Mouse (Mus musculus) liver, adult 2 months (tissue): ENCODE results near the gene Stk16. TPM values are rescaled to one million over a fixed set of nuclear protein-coding genes. Genes with fewer than 3 reads are reported as not detected.
A peak's percentile ranks its signal among the peaks of the same experiment; 100 is the strongest.

Experiments
- DNase-seq: peaks from one replicate; pipeline ENCODE4 v3.0.0-alpha.2; 2011; ENCODE audit warnings: low read depth, low spot score; ENCODE audit errors: extremely low read depth
- H3K27ac ChIP-seq: fragments of 200-500 bp; replicated peaks from 2 replicates; pipeline ENCODE4 v1.5.1; 2012; ENCODE audit warnings: low read depth, mild to moderate bottlenecking, control low read depth, inconsistent platforms, low read length; ENCODE audit not compliant: insufficient read depth
- H3K27me3 ChIP-seq: fragments of 200-500 bp; 2 replicates; pipeline ENCODE4 v1.6.1; 2012; ENCODE audit warnings: mild to moderate bottlenecking, moderate library complexity, low read length, inconsistent platforms; ENCODE audit not compliant: control insufficient read depth, insufficient read depth
- H3K36me3 ChIP-seq: fragments of 200-500 bp; 2 replicates; pipeline ENCODE4 v1.6.1; 2012; ENCODE audit warnings: low read length, inconsistent platforms; ENCODE audit not compliant: control insufficient read depth, insufficient read depth
- H3K4me1 ChIP-seq: fragments of 200-500 bp; 2 replicates; pipeline ENCODE4 v1.6.1; 2011; ENCODE audit warnings: low read length; ENCODE audit not compliant: control insufficient read depth, insufficient read depth
- H3K4me3 ChIP-seq: fragments of 200-500 bp; 2 replicates; pipeline ENCODE4 v1.5.1; 2011; ENCODE audit warnings: low read depth, mild to moderate bottlenecking, control low read depth, low read length, moderate library complexity; ENCODE audit not compliant: insufficient read depth
- H3K79me2 ChIP-seq: fragments of 200-500 bp; 2 replicates; pipeline ENCODE4 v1.6.1; 2012; ENCODE audit warnings: inconsistent platforms, mild to moderate bottlenecking, low read length, moderate library complexity; ENCODE audit not compliant: control insufficient read depth, insufficient read depth
- H3K9ac ChIP-seq: fragments of 200-500 bp; 2 replicates; pipeline ENCODE4 v1.6.1; 2012; ENCODE audit warnings: low read depth, mild to moderate bottlenecking, control low read depth, inconsistent platforms, low read length
- CTCF ChIP-seq: fragments of 200-500 bp; IDR thresholded peaks from 2 replicates; pipeline ENCODE4 v1.5.1; 2011; ENCODE audit warnings: low read depth, low read length, control low read depth
- POLR2A ChIP-seq: fragments of 200-500 bp; IDR thresholded peaks from 2 replicates; pipeline ENCODE4 v1.6.1; 2011; ENCODE audit warnings: low read length, control low read depth; ENCODE audit not compliant: insufficient read depth; ENCODE audit errors: extremely low read depth
- WGBS: fragments of 180-500 bp; shearing (Covaris S2); methylation state at CpG from one replicate; pipeline ENCODE4 v1.1.7; 2018; 5-methylcytosine and 5-hydroxymethylcytosine counted together
- polyA plus RNA-seq: library from polyadenylated mRNA; depleted of rRNA; stranded (reverse); fragments of >200 nt; gene quantifications from 2 replicates; pipeline ENCODE4 v1.2.3, GENCODE M21; 2012
- total RNA-seq: library from RNA; depleted of rRNA; stranded (reverse); fragments of >200 nt; gene quantifications from 2 replicates; pipeline ENCODE4 v1.2.3, GENCODE M21; 2014

Gene Stk16
- total and polyA plus RNA-seq, 2 experiments: 57.3 to 221 TPM

DNA sequence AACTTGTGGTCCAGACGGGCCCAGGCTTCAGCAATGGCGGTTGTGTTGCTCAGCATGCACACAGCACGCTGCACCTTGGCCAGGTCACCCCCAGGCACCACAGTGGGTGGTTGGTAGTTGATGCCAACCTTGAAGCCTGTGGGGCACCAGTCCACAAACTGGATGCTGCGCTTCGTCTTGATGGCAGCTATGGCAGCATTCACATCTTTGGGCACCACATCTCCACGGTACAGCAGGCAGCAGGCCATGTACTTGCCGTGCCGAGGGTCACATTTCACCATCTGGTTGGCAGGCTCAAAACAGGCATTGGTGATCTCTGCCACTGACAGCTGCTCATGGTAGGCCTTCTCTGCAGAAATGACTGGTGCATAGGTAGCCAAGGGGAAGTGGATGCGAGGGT is 5.1 kb downstream of the Stk16 start:
- H3K9ac ChIP-seq: peak overlapping the region; percentile 18; the same call in 1 of the 2 replicates
- no peaks in the 10 kb centered on the region for H3K27me3 ChIP-seq
- peak overlapping the region; percentile 19; the same call in 1 of the 2 replicates for H3K4me3 ChIP-seq
- WGBS: 26% methylated on average over 9 of the region's 9 CpGs
- H3K27ac ChIP-seq: peak overlapping the region; percentile 95
- peaks cover 16% of the 10 kb centered on the region; the same call in 1 of the 2 replicates for H3K36me3 ChIP-seq
- no peak for TF ChIP-seq CTCF
- peaks cover 13% of the 10 kb centered on the region; the same call in 1 of the 2 replicates for H3K79me2 ChIP-seq
- DNase-seq: peak; percentile 89
- peaks cover 47% of the 10 kb centered on the region for H3K4me1 ChIP-seq

DNA sequence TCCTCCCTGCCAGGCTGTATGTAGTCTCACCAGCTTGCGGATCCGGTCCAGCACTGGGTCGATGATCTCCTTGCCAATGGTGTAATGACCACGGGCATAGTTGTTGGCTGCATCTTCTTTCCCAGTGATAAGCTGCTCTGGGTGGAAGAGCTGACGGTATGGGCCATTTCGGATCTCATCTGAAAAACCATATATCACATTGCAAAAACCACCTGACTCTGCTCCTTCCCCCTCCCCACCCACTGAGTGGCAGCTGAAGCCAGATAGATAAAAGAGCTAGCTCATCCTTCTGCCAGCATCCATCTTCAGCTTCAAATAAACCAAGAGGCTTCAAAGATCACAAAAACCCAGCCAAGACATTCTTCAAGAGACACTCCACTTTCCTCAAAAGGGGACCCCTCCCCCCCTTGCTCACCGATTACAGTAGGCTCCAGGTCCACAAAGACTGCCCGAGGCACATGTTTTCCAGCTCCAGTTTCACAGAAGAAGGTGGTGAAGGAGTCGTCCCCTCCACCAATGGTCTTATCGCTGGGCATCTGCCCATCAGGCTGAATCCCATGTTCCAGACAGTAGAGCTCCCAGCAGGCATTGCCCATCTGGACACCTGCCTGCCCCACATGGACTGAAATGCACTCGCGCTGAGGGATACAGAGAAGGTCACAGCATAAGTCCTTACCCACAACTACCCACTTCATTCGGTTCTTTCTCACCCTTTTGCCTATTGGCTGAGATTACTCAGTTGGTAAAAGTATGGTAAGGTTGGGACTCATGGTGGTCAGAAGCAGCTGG is 6.4 kb downstream of the Stk16 start:
- Histone ChIP-seq H3K27me3 (no peaks in the 10 kb centered on the region), H3K4me3 (peak overlapping the region; percentile 90), H3K79me2 (peaks cover 6% of the 10 kb centered on the region; the same call in 1 of the 2 replicates), H3K36me3 (peaks cover 16% of the 10 kb centered on the region; the same call in 1 of the 2 replicates), H3K27ac (peak overlapping the region; percentile 93), H3K9ac (peak overlapping the region; percentile 93; the same call in 1 of the 2 replicates), H3K4me1 (peaks cover 42% of the 10 kb centered on the region)
- TF ChIP-seq CTCF: no peak
- TF ChIP-seq POLR2A: 0 out of 2 replicates have a peak, but pooled peaks have one; percentile 15
- WGBS: 19% methylated on average over 13 of the region's 13 CpGs
- peak; percentile 91 for DNase-seq

DNA sequence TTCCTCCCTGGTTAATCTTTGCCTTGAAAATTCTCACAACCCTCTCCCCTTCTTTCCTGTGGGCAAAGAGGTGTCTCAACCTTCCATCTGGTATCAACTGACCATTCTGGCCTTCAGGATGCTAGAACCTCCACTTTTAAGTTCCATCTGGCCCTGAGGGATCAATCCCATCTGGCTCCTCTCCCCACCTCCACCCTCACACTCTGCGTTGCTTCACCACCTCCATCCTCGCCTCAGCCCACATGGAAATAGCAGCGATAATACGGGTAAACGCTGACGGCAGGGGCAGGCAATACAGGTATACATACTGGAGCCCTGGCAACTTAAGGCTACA is 7.2 kb downstream of the Stk16 start:
- Histone ChIP-seq H3K36me3 (peaks cover 16% of the 10 kb centered on the region; the same call in 1 of the 2 replicates), H3K4me1 (peaks cover 44% of the 10 kb centered on the region), H3K9ac (peak overlapping the region; percentile 93), H3K79me2 (peaks cover 6% of the 10 kb centered on the region; the same call in 1 of the 2 replicates), H3K27me3 (no peaks in the 10 kb centered on the region), H3K4me3 (peak overlapping the region; percentile 90), H3K27ac (peak overlapping the region; percentile 93)
- no peak for TF ChIP-seq POLR2A
- TF ChIP-seq CTCF: no peak
- 3% methylated on average over 6 of the region's 6 CpGs for WGBS
- peak; percentile 31 for DNase-seq

DNA sequence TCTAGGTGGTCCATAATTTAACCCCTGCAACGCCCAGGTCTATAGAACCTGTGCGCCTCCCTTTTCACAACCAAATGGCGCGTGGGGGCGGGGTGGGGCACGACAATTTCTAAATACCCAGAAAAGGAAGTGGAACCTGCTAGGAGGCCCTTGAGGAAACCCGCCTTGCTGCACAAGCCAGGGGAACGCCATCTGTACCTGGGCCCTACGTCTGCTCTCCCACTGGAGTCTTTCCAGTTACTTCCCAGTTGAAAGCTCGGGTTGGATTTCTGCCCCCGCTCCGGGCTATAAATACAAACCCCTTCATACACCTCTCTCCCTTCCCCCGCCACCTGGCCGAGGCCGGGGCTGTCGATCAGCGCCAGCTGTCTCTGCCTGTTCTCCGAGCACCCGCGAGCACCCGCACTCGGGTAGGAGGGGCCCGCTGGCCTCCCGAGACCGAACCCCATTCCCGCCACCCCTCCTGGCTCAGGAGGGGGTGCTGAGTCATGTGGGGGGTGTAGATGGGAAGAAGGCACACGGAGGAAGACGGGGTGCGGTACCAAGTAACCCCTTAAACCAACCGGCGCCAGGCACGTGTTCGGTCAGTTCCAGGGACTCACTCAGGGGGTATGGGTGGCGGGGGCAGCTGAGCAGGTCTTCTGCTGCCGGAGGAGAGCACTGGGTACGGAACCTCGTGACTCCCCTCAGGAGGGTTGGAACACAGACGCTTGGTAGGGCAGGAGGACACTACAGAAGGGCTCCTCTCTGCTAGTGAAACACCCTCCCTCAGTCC is 7.8 kb downstream of the Stk16 start:
- H3K9ac ChIP-seq: peak overlapping the region; percentile 93
- TF ChIP-seq CTCF (no peak), POLR2A (no peak)
- peak overlapping the region; percentile 93 for H3K27ac ChIP-seq
- H3K4me1 ChIP-seq: peaks cover 38% of the 10 kb centered on the region
- no peaks in the 10 kb centered on the region for H3K27me3 ChIP-seq
- H3K4me3 ChIP-seq: peak overlapping the region; percentile 90
- peaks cover 15% of the 10 kb centered on the region; the same call in 1 of the 2 replicates for H3K36me3 ChIP-seq
- 1% methylated on average over 38 of the region's 38 CpGs for WGBS
- H3K79me2 ChIP-seq: peaks cover 6% of the 10 kb centered on the region; the same call in 1 of the 2 replicates
- DNase-seq: peak; percentile 39

DNA sequence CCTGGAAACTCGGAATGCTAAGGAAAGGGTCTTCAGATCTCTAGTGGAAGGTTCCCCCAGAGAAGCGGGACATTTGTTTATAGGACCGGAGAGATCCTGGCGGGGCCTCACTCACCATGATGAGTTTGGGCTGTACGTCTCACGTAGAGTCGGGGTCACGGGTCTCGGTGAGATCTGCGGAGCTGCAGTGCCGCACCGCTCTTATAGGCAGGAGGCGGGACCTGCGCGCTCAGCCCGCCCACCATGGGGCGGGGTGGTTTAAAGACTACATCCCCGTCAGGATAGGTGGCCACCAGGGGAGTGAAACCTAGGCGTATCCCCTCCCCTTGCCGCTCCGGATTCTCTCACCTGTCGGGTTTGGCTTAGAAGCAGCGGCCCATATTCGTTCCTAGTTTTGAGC is 8.4 kb downstream of the Stk16 start:
- DNase-seq: peak; percentile 88
- Histone ChIP-seq H3K4me3 (peak overlapping the region; percentile 90), H3K27me3 (no peaks in the 10 kb centered on the region), H3K9ac (peak overlapping the region; percentile 93), H3K79me2 (peaks cover 6% of the 10 kb centered on the region; the same call in 1 of the 2 replicates), H3K4me1 (peaks cover 32% of the 10 kb centered on the region), H3K27ac (peak overlapping the region; percentile 93), H3K36me3 (peaks cover 11% of the 10 kb centered on the region; the same call in 1 of the 2 replicates)
- under 1% methylated on average over 24 of the region's 24 CpGs for WGBS
- peak; percentile 99 for TF ChIP-seq POLR2A
- TF ChIP-seq CTCF: peak; percentile 26
